Mouse (Mus musculus) frontal cortex, postnatal 10 days (tissue): ENCODE data around the gene Rsph1.

Source experiments
- DNase-seq, 2 experiments: peaks; one replicate each; pipeline ENCODE4 v3.0.0; 2022; ENCODE audit warnings: low spot score in 2 of 2, mixed read lengths in 1 of 2

Rsph1 gene

GRCm38 (mm10) chr17:31258310-31258865 is 18.8 kb downstream of the Rsph1 start:
- DNase-seq = no peak

- no peak for DNase-seq
Measured at GRCm38 (mm10) chr17:31257898-31258297, 19.3 kb downstream of the Rsph1 start.

GRCm38 (mm10) chr17:31257149-31257548 is 20.0 kb downstream of the Rsph1 start:
- DNase-seq = no peak

- peak in 1 of 2 experiments; percentile 73 for DNase-seq
Measured at GRCm38 (mm10) chr17:31254463-31254931, 22.7 kb downstream of the Rsph1 start.

- no peak for DNase-seq
Measured at GRCm38 (mm10) chr17:31253951-31254350, 23.2 kb downstream of the Rsph1 start.

- DNase-seq = no peak
Measured at GRCm38 (mm10) chr17:31247144-31247543, 30.0 kb downstream of the Rsph1 start.

GRCm38 (mm10) chr17:31245321-31245720 is 31.9 kb downstream of the Rsph1 start:
- DNase-seq = no peak

- no peak for DNase-seq
Measured at GRCm38 (mm10) chr17:31242764-31243163, 34.4 kb downstream of the Rsph1 start.

- no peak for DNase-seq
Measured at GRCm38 (mm10) chr17:31241156-31241555, 36.0 kb downstream of the Rsph1 start.

- DNase-seq = no peak
Measured at GRCm38 (mm10) chr17:31238234-31239020, 38.8 kb downstream of the Rsph1 start.

GRCm38 (mm10) chr17:31235915-31236314 is 41.3 kb downstream of the Rsph1 start:
- no peak for DNase-seq

- no peak for DNase-seq
Measured at GRCm38 (mm10) chr17:31232251-31233010, 44.8 kb downstream of the Rsph1 start.

- DNase-seq = no peak
Measured at GRCm38 (mm10) chr17:31231780-31232179, 45.4 kb downstream of the Rsph1 start.

GRCm38 (mm10) chr17:31226931-31227330 is 50.3 kb downstream of the Rsph1 start:
- DNase-seq = no peak

- DNase-seq = no peak
Measured at GRCm38 (mm10) chr17:31226368-31226767, 50.8 kb downstream of the Rsph1 start.

GRCm38 (mm10) chr17:31224591-31224990 is 52.6 kb downstream of the Rsph1 start:
- no peak for DNase-seq

- no peak for DNase-seq
Measured at GRCm38 (mm10) chr17:31223835-31224234, 53.3 kb downstream of the Rsph1 start.

GRCm38 (mm10) chr17:31222810-31223310 is 54.3 kb downstream of the Rsph1 start:
- no peak for DNase-seq

GRCm38 (mm10) chr17:31216068-31216955 is 60.9 kb downstream of the Rsph1 start:
- DNase-seq = no peak

GRCm38 (mm10) chr17:31211881-31212280 is 65.3 kb downstream of the Rsph1 start:
- no peak for DNase-seq

GRCm38 (mm10) chr17:31210299-31210698 is 66.9 kb downstream of the Rsph1 start:
- DNase-seq = no peak
